Mouse (Mus musculus) intestine, embryonic 14.5 days (tissue): ENCODE measurements around the gene Zbtb45. TPM values are rescaled to one million over a fixed set of nuclear protein-coding genes. Genes with fewer than 3 reads are reported as not detected.

Source experiments
- ATAC-seq: fragments of 200-750 bp; cut with Nextera tagmentation; replicated peaks from 2 replicates; pipeline ENCODE4 v1.8.0; 2017; ENCODE audit warnings: low read depth, moderate number of reproducible peaks, moderate TSS enrichment, moderate library complexity; ENCODE audit not compliant: low FRiP score, low TSS enrichment
- DNase-seq: peaks from one replicate; pipeline ENCODE4 v3.0.0-alpha.2; 2018; ENCODE audit warnings: low spot score
- H3K27ac ChIP-seq: fragments of 300-500 bp; sonication (generic); 2 replicates; pipeline ENCODE4 v1.5.1; 2014; ENCODE audit warnings: low read depth, mild to moderate bottlenecking, control low read depth
- H3K27me3 ChIP-seq: fragments of 300-500 bp; sonication (generic); replicated peaks from 2 replicates; pipeline ENCODE4 v1.6.1; 2014; ENCODE audit warnings: low read length, control low read depth; ENCODE audit not compliant: control insufficient read depth, insufficient read depth
- H3K36me3 ChIP-seq: fragments of 300-500 bp; sonication (generic); 2 replicates; pipeline ENCODE4 v1.6.1; 2014; ENCODE audit warnings: low read length, control low read depth; ENCODE audit not compliant: control insufficient read depth, insufficient read depth
- H3K4me1 ChIP-seq: fragments of 300-500 bp; sonication (generic); replicated peaks from 2 replicates; pipeline ENCODE4 v1.6.1; 2014; ENCODE audit warnings: low read length, control low read depth, mixed read lengths; ENCODE audit not compliant: control insufficient read depth, insufficient read depth
- H3K4me2 ChIP-seq: fragments of 300-500 bp; sonication (generic); 2 replicates; pipeline ENCODE4 v1.6.1; 2014; ENCODE audit warnings: low read length
- H3K4me3 ChIP-seq: fragments of 300-500 bp; sonication (generic); 2 replicates; pipeline ENCODE4 v1.5.1; 2014; ENCODE audit warnings: low read depth, low read length, control low read depth, mixed read lengths
- H3K9ac ChIP-seq: fragments of 300-500 bp; sonication (generic); 2 replicates; pipeline ENCODE4 v1.6.1; 2014; ENCODE audit warnings: mild to moderate bottlenecking, low read length
- H3K9me3 ChIP-seq: fragments of 300-500 bp; sonication (generic); 2 replicates; pipeline ENCODE4 v1.6.1; 2016; ENCODE audit warnings: low read length, control low read depth; ENCODE audit not compliant: control insufficient read depth
- WGBS: fragments of 180-500 bp; shearing (Covaris S2); extraction: QIAGEN DNeasy Blood & Tissue Kit; methylation state at CpG from one replicate; pipeline ENCODE4 v1.1.7; 2014; 5-methylcytosine and 5-hydroxymethylcytosine counted together
- polyA plus RNA-seq: library from polyadenylated mRNA; unstranded; fragments of >200 nt; fragmentation: Nextera tagmentation; extraction: Ambion mirVana; gene quantifications from 2 replicates; pipeline ENCODE4 v1.2.1, GENCODE M21; 2014

The Zbtb45 gene
- polyA plus RNA-seq, 1 experiment from 2014 or later: 26.9 TPM

GRCm38 (mm10) chr7:13028986-13029385 lies 19.2 kb upstream of the Zbtb45 start:
- Histone ChIP-seq H3K4me1 (peaks cover 23% of the 10 kb centered on the region), H3K9ac (no peak overlapping the region), H3K36me3 (peaks cover 83% of the 10 kb centered on the region), H3K27ac (no peak overlapping the region), H3K4me3 (no peak overlapping the region), H3K27me3 (no peaks in the 10 kb centered on the region), H3K4me2 (no peak overlapping the region), H3K9me3 (no peaks in the 10 kb centered on the region)
- 96% methylated on average over 4 of the region's 4 CpGs for WGBS
- DNase-seq (no peak), ATAC-seq (no peak)

GRCm38 (mm10) chr7:13025511-13026112 lies 15.8 kb upstream of the Zbtb45 start:
- DNase-seq: no peak
- peak overlapping the region; percentile 94 for H3K9ac ChIP-seq
- 22% methylated on average over 4 of the region's 4 CpGs for WGBS
- peak overlapping the region; percentile 72 for H3K4me3 ChIP-seq
- H3K27ac ChIP-seq: peak overlapping the region; percentile 99; the same call in 1 of the 2 replicates
- no peaks in the 10 kb centered on the region for H3K9me3 ChIP-seq
- H3K27me3 ChIP-seq: no peaks in the 10 kb centered on the region
- ATAC-seq: no peak
- peaks cover 14% of the 10 kb centered on the region for H3K4me1 ChIP-seq
- H3K36me3 ChIP-seq: peaks cover 51% of the 10 kb centered on the region
- peak overlapping the region; percentile 70 for H3K4me2 ChIP-seq

- Histone ChIP-seq H3K4me2 (peak overlapping the region; percentile 70), H3K36me3 (peaks cover 43% of the 10 kb centered on the region), H3K9me3 (no peaks in the 10 kb centered on the region), H3K4me1 (peaks cover 14% of the 10 kb centered on the region), H3K4me3 (peak overlapping the region; percentile 72), H3K27me3 (no peaks in the 10 kb centered on the region), H3K9ac (peak overlapping the region; percentile 94), H3K27ac (peak overlapping the region; percentile 99)
- peak; percentile 87 for DNase-seq
- under 1% methylated on average over 26 of the region's 44 CpGs for WGBS
- ATAC-seq: peak; percentile 59
Observed at GRCm38 (mm10) chr7:13024805-13025204, 15.0 kb upstream of the Zbtb45 start.

GRCm38 (mm10) chr7:13023928-13024731 lies 14.3 kb upstream of the Zbtb45 start:
- no peaks in the 10 kb centered on the region for H3K27me3 ChIP-seq
- peak overlapping the region; percentile 70 for H3K4me2 ChIP-seq
- H3K4me1 ChIP-seq: peaks cover 14% of the 10 kb centered on the region
- H3K27ac ChIP-seq: peak overlapping the region; percentile 99
- peak overlapping the region; percentile 72 for H3K4me3 ChIP-seq
- H3K9me3 ChIP-seq: no peaks in the 10 kb centered on the region
- H3K36me3 ChIP-seq: peaks cover 37% of the 10 kb centered on the region
- WGBS: under 1% methylated on average over 90 of the region's 95 CpGs
- H3K9ac ChIP-seq: peak overlapping the region; percentile 94
- ATAC-seq: peak; percentile 82
- peak; percentile 98 for DNase-seq

GRCm38 (mm10) chr7:13022773-13023535 lies 13.1 kb upstream of the Zbtb45 start:
- Histone ChIP-seq H3K27me3 (no peaks in the 10 kb centered on the region), H3K4me1 (peaks cover 14% of the 10 kb centered on the region), H3K9ac (peak overlapping the region; percentile 94), H3K27ac (peak overlapping the region; percentile 99), H3K4me2 (peak overlapping the region; percentile 70), H3K36me3 (peaks cover 25% of the 10 kb centered on the region), H3K4me3 (peak overlapping the region; percentile 72), H3K9me3 (no peaks in the 10 kb centered on the region)
- DNase-seq: peak; percentile 88
- ATAC-seq: peak; percentile 73
- 4% methylated on average over 31 of the region's 31 CpGs for WGBS

GRCm38 (mm10) chr7:13015217-13015616 lies 5.4 kb upstream of the Zbtb45 start:
- DNase-seq: no peak
- ATAC-seq: no peak
- H3K4me1 ChIP-seq: peaks cover 4% of the 10 kb centered on the region; the same call in 1 of the 2 replicates
- H3K9ac ChIP-seq: no peak overlapping the region
- 93% methylated on average over 1 of the region's 1 CpGs for WGBS
- H3K4me3 ChIP-seq: no peak overlapping the region
- no peak overlapping the region for H3K27ac ChIP-seq
- H3K36me3 ChIP-seq: no peaks in the 10 kb centered on the region
- no peaks in the 10 kb centered on the region for H3K27me3 ChIP-seq
- no peaks in the 10 kb centered on the region for H3K9me3 ChIP-seq
- no peak overlapping the region for H3K4me2 ChIP-seq

- no peaks in the 10 kb centered on the region for H3K9me3 ChIP-seq
- no peaks in the 10 kb centered on the region for H3K36me3 ChIP-seq
- no peak overlapping the region for H3K9ac ChIP-seq
- WGBS: 39% methylated on average over 6 of the region's 6 CpGs
- H3K4me2 ChIP-seq: no peak overlapping the region
- no peak overlapping the region for H3K27ac ChIP-seq
- H3K4me3 ChIP-seq: no peak overlapping the region
- no peaks in the 10 kb centered on the region for H3K27me3 ChIP-seq
- H3K4me1 ChIP-seq: peaks cover 4% of the 10 kb centered on the region; the same call in 1 of the 2 replicates
- ATAC-seq (no peak), DNase-seq (no peak)
Observed at GRCm38 (mm10) chr7:13014275-13014839, 4.5 kb upstream of the Zbtb45 start.

- Histone ChIP-seq H3K9me3 (no peaks in the 10 kb centered on the region), H3K27ac (no peak overlapping the region), H3K4me3 (no peak overlapping the region), H3K9ac (no peak overlapping the region), H3K4me2 (no peak overlapping the region), H3K27me3 (no peaks in the 10 kb centered on the region), H3K4me1 (peaks cover 4% of the 10 kb centered on the region; the same call in 1 of the 2 replicates), H3K36me3 (no peaks in the 10 kb centered on the region)
- DNase-seq (no peak), ATAC-seq (no peak)
- 61% methylated on average over 4 of the region's 4 CpGs for WGBS
Observed at GRCm38 (mm10) chr7:13013671-13014070, 3.8 kb upstream of the Zbtb45 start.
